ENCODE assay signal across 1 mouse cellular context in the genomic region with DNA sequence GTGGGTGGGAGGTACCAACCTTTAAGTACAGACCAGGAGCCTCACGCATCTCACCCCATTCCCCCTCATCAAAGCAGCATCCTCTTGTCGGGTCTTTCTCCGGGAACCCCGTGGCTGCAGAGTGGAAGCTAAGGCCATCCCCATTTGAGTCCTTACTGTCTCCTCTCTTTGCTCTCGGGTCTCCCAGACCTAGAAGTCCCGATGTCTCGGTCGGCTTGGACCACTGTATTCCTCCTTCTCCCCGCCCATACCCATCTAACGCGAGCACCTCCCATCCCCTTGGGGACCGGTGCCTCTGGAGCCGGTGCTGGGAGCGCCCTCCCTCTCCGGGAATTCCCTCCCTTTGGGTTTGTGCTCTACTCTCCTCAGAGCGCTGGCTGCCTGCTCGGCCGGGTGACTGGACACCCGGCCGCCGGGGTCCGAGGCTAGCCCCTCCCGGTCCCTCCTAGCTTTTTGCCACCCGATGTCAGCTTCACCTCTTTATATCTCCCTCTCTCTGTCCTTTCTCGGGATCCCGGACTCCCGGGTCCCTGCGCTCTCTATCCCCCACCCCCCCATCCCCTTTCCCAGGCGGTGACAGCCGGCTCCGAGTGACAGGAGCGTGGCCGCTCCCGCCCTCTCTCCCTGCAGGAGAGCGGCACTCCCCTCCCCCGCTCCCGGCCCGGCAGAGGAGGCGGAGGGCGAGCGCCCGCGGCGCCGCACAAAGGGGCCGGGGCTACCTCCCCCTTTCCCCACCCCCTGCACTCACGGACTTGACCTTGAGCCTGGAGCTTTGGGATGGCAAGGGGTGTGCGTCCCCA.
TF ChIP-seq lines count a peak whose summit lies in the region.

No protein-coding gene starts in this region.

TF ChIP-seq in ES-E14, 5 proteins besides CTCF, POLR2A, EP300 and RAD21:
- TF ChIP-seq HCFC1 (IDR thresholded peaks at IDR 0.05; ENCODE audit: borderline replicate concordance, insufficient read depth, low read length) (no peak), ZC3H11A (IDR thresholded peaks at IDR 0.05; ENCODE audit: borderline replicate concordance, low read depth, low read length) (no peak), MAFK (IDR thresholded peaks at IDR 0.05; ENCODE audit: insufficient read depth, low read depth, low read length) (no peak), CHD2 (IDR thresholded peaks at IDR 0.05; ENCODE audit: low read depth, low read length) (no peak), ZNF384 (IDR thresholded peaks at IDR 0.05; ENCODE audit: low read depth, low read length) (no peak)
